Mouse (Mus musculus) brain, embryonic 14.5 days (tissue): ENCODE results near the gene Nacc2.

Experiments
- CTCF ChIP-seq: fragments of 200-500 bp; IDR thresholded peaks from 2 replicates; pipeline ENCODE4 v1.5.1; 2012; ENCODE audit warnings: inconsistent platforms, mild to moderate bottlenecking, moderate library complexity, borderline replicate concordance; ENCODE audit not compliant: insufficient read depth, insufficient read length; ENCODE audit errors: extremely low read depth
- POLR2A ChIP-seq: fragments of 200-500 bp; IDR thresholded peaks from 2 replicates; pipeline ENCODE4 v1.6.1; 2012; ENCODE audit warnings: mild to moderate bottlenecking, inconsistent platforms, borderline replicate concordance; ENCODE audit not compliant: poor library complexity, insufficient read depth, insufficient read length, severe bottlenecking; ENCODE audit errors: extremely low read depth

- no peak for TF ChIP-seq CTCF
- TF ChIP-seq POLR2A: no peak
Measured at GRCm38 (mm10) chr2:26154586-26154985, 31.6 kb upstream of the Nacc2 start.
